Mouse (Mus musculus): ENCODE data around the gene Gm20388. TPM values are rescaled to one million over a fixed set of nuclear protein-coding genes. Genes with fewer than 3 reads are reported as not detected.

The Gm20388 gene
- total RNA-seq, 2 experiments from 2014 or later, result 18.6 TPM; not detected in 1

DNA sequence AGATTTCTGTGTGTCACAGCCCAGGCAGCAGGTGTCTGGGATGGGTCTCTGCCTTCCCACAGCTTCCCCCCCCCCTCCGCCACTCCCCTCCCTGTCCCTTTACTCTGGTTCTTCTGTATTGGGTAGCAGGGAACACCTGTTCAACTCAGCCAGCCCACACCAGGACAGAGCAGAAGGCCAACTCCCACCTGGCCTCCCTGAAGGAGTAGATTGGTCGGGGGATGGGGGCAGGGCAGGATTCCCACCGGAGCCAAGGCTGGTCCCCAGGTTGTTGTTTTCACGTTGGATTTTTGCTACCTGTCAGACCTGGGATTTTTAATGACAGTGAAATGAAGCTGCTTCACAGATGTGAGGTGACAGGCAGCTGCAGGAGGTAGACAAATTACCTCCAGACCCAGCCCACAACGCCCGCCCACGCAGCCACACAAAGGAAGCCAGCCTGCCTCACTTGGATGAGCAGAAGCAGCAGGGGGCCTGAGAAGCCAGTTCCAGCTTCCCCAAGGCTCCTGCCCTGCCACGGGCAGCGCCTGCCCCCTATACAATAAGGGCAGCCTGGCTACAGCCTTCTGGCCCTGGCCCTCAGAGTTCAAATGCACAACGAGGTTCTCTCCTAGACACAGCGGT is 2828.6 kb downstream of the Gm20388 start:
- no peak for DNase-seq (ENCODE audit: low spot score in 2 of 2)
- intact Hi-C loops (cut with DNase I), result no loop called here

DNA sequence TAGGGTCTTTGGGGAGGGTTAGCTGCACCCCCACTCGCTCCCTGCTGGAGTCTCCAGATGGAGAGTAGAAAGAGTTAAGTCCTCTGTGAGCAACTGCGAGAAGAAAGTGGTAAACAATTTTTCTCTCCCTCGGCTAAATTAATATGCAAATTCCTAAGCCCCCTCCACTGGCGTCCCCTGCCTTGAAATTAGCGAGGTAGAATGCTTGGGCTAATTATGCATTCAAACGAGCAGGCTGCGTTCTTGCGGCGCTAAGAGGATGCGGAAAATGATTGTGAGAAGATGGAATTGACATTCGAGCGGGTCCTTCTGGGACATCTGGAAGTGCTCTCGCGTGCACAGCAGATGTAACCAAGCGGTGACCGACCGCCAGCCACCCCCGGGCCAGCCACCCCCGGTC is 2831.8 kb downstream of the Gm20388 start:
- intact Hi-C loops (cut with DNase I), result no loop called here
- DNase-seq (ENCODE audit: low spot score in 2 of 2), result peak in 1 of 2 experiments; percentile 21

DNA sequence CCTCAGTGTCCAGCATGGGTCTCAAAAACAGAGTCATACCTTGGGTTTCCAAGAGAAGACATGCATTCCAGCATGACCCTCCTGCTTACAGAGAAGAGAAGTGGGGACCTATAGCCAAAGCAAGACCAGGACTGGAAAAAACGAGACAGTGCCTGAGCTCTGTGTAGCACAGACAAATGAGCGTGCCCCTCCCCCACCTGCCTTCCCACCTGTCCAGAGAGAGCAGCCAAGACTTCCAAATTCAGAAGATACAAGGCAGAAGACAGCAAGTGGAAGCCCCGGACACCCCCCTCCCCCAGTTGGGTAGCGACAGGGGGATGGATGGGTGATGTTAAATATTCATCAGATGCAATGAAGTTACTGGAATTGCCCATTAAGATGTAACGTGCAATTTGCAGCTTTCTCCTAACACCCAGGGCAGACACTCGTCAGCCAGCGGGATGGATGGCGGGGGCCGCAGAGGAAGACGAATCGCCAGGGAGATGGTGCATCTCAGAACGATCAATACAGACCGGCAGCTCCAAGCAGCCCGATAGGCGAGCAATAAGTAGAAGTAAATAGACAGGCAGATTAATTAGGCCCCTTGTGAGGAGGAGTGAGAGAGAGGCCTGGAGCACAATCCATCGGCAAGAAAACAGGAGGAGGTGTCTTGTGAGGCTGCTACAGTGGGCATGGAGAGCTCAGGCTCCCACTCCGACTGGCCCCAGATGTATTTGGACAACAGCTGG is 2834.5 kb downstream of the Gm20388 start:
- intact Hi-C loops (cut with DNase I), result no loop called here
- no peak for DNase-seq (ENCODE audit: low spot score in 2 of 2)

DNA sequence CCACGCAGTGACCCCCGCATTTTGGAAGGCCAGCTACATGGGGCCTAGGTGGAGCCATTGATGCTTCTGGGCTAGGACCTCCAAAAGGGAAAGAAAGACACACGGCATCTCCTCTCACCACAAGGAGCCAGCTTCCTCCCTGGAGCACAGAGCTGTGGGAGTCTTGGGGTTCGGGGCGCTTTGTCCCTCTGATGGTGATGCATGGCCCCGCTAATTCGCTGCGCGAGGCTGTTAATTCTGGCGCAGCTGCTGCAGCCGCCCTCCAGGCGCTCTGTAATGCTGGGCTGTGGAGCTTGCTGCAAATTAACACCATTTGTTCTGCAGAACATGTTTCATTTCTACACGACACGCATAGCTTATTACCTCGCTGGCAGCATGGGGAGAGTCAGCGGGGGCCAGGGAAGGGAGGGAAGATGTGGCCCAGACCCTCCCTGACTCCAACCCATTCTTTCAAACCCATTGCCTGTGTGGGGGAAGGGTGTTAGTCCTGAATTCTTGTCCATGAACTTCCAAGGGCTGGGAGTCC is 2835.2 kb downstream of the Gm20388 start:
- intact Hi-C loops (cut with DNase I), result no loop called here
- peak in 1 of 2 experiments; percentile 39 for DNase-seq (ENCODE audit: low spot score in 2 of 2)

DNA sequence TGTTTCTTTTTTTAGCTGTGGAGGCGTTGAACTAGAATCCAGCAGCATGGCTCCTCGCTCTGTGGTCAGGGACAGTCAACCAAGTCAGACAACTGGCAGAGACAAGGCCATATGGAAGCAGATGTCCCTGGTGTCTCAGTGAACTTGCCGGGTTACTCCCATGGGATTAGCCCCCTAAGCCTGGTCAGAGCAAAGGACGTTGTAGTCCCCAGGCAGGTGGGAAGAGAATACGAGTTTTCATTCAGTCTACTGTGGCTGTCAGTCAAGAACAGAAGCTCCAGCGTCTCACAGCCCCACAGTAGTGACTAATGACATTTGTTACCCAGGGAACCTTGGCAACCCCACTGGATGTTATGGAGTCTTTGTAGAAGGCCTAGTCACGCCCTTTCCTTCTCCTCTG is 2835.8 kb downstream of the Gm20388 start:
- intact Hi-C loops (cut with DNase I), result no loop called here
- DNase-seq (ENCODE audit: low spot score in 2 of 2), result no peak

DNA sequence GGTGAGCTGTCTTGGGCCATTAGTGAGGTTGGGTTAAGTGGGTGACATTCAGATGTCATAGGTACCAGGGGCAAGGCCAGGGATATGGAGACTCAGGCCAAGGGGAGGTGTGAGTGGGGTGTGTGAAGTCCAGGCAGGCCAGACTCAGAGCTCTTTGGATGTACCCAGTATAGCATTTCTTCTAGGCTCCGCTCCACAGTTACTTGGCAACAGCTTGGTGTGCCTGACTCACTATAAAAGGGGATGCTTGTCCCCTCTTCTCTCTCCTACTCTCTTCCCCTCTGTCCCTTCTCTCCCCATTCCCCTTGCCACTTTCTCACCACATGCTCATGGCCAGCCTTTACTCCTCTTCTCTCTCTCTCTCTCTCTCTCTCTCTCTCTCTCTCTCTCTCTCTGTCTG is 2837.2 kb downstream of the Gm20388 start:
- peak in 1 of 2 experiments; percentile 59 for DNase-seq (ENCODE audit: low spot score in 2 of 2)
- intact Hi-C loops (cut with DNase I), result no loop called here

DNA sequence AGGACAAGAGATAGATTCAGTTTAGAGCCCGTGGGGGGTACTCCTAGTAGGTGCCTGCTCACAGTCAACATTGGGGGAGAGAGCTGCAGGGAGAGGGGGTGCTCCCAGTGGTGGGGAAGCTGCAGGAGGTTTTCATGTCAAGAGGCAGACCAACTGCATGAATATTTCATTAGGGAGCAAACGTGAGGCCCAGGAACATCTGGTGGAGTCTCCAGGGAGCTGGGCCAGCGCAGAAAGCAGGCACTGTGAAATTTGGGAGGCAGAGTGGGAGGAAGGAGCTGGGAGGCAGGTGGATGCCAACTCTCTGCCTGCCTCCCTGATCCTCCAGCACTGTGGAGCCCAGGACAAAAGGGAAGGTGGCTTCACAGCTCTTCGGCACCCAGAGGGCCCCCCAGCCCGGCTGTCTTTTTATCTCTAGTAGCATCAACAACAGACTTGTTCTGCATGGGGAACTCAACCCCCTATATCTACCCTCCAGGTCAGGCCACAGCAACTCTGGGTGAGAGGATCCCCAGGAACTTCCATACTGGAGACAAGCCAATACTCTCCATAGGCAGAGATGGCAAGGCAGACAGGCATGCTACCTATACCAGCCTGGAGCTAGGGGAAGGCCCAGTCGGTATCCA is 2838.8 kb downstream of the Gm20388 start:
- intact Hi-C loops (cut with DNase I), result no loop called here
- peak in 1 of 2 experiments; percentile 74 for DNase-seq (ENCODE audit: low spot score in 2 of 2)

DNA sequence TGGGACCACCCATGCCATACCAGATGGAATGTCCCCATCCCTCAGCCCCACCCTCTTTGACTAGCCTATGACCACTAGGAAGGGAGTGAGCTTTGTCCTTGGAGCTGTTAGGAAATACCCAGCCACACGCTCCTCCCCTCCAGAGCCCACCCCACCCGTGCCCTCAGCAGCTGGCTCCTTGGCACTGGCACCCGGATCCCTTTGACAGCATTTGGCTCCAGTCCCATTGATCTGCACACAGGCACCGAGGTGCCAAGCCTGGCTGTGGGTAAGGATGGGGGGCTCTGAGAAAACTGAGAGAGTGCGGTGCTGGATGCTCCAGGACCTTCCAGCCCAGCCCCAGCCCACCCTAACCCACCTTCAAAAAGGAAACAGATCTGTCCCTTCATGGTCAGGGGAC is 2840.7 kb downstream of the Gm20388 start:
- intact Hi-C loops (cut with DNase I), result loop anchor here (2.0 kb wide), 1 partner anchor 75 kb away; no protein-coding TSS in a partner anchor
- DNase-seq (ENCODE audit: low spot score in 2 of 2), result peak in 1 of 2 experiments; percentile 54

DNA sequence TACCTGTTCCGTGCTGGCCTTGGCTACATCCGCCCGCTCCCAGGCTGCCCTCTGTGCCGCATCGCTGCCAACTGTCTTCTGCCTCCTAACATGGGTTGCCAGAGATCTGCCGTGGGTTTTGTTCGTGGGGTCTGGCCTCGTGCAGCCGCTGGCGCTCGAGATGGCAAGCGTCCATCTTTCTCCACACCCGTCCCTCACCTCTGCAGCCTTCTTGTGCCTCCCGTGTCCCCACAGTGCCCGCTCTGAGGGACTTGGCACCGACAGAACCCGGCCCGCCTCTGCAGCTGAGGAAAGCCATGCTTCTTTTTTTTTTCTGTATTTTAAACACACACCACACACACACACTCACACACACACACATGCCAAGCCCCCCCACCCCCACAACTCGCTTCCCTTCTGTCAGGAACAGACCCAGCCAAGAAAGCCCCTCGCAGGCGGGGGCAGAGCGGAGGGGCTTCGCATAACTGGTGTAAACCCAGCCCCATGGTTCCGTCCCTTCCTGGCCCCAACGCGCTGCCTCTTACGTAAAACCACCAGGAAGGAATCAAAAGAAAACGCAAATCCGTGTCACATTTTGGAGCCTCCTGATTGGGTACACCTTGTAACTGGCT is 2841.6 kb downstream of the Gm20388 start:
- intact Hi-C loops (cut with DNase I), result loop anchor here (1.0 kb wide), 1 partner anchor 111 kb away; no protein-coding TSS in a partner anchor

DNA sequence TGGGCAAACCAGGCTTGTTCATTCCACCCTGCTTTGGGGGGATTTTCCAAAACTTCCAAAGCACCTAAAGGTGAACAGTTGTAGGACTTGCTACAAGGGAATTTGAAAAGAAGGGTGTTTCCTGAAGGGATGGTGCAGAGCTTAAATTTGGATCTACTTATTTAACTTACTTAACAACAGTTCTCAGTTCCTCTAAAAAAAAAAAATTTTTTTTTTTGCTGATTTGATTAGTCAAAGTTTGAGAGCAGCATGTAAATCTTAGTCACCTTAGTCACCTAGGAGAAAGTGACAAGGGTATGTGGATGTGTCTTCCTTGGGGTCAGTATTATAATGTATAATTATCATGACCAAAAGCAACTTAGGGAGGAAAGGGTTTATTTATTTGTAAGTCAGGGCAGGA is 2848.0 kb downstream of the Gm20388 start:
- DNase-seq (ENCODE audit: low spot score in 2 of 2), result no peak
- intact Hi-C loops (cut with DNase I), result no loop called here

More for the DNA sequence above, 2841.6 kb downstream of the Gm20388 start:
- DNase-seq (ENCODE audit: low spot score in 2 of 2), result peak; percentile 65 to 89

DNA sequence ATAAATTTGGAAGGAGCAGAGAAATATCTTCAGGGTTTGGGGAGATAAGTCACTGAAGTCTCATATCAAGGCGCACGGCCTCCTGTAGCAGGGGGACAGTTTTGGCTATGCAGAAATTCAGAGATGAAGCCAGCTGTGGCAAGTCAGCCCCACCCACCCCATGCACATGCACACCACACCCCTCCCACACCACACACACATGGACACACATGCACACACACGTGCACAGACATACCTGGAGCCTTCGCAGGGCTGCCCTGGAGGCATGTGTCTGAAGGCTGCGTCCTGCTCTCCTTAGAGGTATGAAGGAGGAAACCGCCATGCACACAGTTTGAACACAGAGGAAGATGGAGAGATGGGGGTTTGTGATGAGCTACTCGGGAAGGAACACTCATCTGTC is 2849.5 kb downstream of the Gm20388 start:
- intact Hi-C loops (cut with DNase I), result no loop called here

DNA sequence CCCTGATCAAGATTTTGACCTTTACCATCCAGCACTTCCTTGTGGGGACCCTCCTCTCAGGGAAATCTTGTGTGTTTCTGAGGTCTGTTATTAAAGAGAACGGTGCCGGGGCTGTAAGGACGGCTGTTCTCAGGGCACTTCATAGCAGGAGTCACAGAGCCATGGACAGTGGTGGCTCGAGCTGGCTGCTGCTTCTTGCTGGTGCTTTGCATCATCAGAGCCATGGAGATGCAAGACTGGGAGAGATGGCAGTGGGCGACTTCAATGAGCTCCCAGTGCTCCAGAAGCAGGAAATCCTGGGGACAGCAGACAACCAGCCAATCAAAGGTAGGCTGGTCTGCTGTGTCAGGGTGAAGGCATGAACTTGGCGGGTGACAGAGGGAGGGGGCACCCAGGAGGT is 2850.5 kb downstream of the Gm20388 start:
- no peak for DNase-seq (ENCODE audit: low spot score in 2 of 2)
- intact Hi-C loops (cut with DNase I), result no loop called here

More for the DNA sequence above, 2849.5 kb downstream of the Gm20388 start:
- DNase-seq (ENCODE audit: low spot score in 2 of 2), result no peak

DNA sequence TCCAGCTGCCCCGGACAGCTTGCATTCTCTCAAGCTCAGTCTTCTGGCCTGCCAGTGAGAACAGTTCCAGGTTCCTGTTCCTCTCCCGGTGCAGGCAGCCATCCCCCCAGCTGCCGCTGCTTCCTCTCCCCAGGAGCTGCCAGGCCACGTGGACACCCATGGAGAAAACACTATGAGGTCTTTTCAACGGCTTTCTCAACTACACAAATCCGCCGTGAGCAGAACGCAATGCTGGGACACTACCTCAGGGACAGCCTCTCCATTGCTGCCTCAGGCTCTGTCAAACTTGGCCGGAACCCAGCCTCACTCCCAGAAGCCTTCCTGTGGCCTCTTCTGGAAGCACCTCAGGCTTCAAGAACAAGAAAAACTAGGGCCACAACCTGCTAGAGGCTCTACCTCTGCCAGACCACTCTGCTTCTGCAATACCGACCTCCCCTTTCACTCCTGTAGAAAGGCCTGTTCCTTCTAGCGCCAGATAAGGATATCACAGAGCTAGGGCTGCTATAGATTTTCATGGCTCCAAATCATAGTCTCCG is 2852.2 kb downstream of the Gm20388 start:
- no peak for DNase-seq (ENCODE audit: low spot score in 2 of 2)
- intact Hi-C loops (cut with DNase I), result no loop called here

DNA sequence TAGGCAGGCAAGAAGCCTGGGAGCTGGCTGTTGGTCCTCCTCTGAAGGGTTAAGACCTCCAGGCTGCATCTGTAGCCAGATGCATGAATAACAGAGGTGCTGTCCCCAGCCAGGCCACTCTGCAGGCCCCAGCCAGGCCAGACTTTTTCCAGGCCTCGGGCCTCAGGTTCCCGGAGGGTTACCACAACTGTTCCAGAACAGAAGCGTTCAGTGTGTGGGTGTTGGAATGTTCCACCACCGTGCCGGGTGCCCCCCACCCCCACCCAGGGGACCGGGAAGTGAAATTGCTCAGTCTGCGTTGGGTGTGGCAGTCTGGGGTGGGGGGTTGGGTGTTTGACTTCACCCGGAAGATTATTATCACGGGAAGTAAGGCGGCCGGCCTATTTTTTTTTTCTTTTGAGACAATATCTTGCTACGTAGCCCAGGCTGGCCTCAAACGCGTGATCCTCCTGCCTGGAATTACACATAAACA is 2852.7 kb downstream of the Gm20388 start:
- intact Hi-C loops (cut with DNase I), result no loop called here
- DNase-seq (ENCODE audit: low spot score in 2 of 2), result no peak

DNA sequence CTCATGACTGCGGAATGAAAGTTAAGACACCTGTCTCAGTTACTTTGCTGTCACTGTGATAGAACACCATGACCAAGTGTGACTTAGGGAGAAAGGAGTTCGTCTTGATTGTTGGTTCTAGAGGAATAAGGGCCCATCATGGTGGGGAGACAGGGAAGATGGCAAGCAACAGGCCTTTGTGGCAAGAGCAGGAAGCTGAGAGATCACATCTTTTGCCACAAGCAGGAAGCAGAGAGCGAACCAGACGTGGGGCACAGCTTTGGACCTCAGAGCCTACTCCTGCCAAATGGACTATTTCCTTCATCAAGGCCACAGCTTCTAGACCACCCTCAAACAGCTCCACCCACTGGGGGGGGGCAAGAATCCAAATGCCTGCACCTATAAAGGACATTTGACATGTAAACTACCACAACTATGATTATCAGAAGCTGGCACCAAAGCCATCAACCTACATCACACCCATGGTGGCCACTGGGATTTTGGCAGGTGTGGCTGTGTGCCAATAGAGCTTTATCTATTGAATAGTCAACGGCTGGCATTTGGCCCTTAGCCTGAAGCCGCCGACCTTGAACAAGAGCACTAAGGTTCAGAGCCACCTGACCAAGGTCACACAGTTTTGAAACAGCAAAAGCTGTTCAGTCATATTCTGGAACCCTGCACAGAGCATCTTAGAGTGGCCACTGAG is 2854.3 kb downstream of the Gm20388 start:
- no peak for DNase-seq (ENCODE audit: low spot score in 2 of 2)
- intact Hi-C loops (cut with DNase I), result no loop called here

DNA sequence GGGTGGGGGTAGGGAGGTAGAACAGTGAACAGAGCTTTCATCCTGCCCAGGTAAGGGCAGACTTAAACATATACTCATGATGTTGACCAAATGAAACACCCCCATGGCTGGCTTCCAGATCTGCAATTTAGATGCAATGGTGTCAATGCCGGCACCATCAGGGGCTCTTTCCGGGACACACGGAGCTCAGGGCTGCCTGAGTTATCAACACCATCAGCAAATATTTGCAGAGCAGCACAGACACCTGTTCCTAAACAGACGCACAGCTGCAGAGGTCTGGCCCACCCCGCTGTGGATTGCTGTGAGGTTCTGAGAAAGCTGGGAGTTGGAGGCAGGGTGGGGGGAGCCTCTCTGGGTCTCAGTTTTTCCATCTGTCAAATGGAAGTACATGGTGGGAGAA is 2855.5 kb downstream of the Gm20388 start:
- intact Hi-C loops (cut with DNase I), result no loop called here
- no peak for DNase-seq (ENCODE audit: low spot score in 2 of 2)

DNA sequence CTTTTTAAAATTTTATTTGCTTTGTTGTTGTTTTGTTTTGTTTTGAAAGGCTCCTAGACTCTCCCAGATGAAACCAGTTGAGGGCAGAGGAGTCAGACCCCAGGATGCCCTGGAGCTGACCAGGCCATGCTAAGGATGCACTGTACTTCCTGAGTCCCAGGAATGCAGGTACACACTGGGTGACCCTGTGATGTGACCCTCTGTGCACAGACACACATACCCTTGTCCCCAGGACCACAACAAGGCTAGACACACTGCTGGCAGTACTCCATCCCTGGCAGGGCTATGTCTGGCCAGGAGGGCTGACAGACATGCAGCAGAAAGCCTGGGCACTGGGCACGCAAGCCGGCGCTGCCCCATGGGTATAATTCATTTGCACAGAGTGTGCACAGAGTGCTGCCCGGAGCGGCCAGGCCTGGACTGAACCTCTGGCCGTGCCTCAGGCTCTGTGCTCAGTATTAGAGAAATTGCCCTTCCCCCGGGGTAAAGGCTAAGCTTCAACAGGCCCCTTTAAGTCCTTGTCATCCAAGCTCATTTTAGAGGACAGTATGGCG is 2856.1 kb downstream of the Gm20388 start:
- intact Hi-C loops (cut with DNase I), result no loop called here
- no peak for DNase-seq (ENCODE audit: low spot score in 2 of 2)

DNA sequence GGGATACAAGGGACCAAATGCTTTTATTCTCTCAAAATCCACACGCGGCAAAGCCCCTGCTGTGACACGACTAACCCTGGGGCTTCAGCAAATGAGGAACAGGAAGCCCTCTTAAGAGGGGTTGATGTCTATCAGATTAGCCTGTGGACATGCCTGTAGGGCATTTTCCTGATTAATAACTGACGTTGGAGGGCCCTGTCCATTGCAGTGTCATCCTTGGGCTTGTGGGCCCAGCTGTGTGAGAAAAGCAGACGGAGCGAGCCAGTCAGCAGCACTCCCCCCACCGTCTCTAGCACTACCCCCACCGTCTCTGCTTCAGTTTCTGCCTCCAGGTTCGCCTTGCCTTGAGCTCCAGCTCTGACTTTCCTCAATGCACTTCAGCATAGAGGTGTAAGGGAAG is 2856.6 kb downstream of the Gm20388 start:
- intact Hi-C loops (cut with DNase I), result no loop called here
- no peak for DNase-seq (ENCODE audit: low spot score in 2 of 2)
